Mouse (Mus musculus) midbrain, embryonic 15.5 days (tissue): Measurements from ENCODE around the gene Gm20388. TPM values are rescaled to one million over a fixed set of nuclear protein-coding genes. Genes with fewer than 3 reads are reported as not detected.
A peak's percentile ranks its signal among the peaks of the same experiment; 100 is the strongest.
"Not testable (repeated sequence)": the region's sequence is repeated elsewhere in the genome, so short reads cannot be mapped to it uniquely, and the experiment has no call there.

Experiments
- ATAC-seq: fragments of 200-750 bp; cut with Nextera tagmentation; replicated peaks from 2 replicates; pipeline ENCODE4 v1.8.0; 2017; ENCODE audit warnings: moderate TSS enrichment
- H3K27ac ChIP-seq: fragments of 300-500 bp; sonication (generic); 2 replicates; pipeline ENCODE4 v1.5.1; 2015; ENCODE audit warnings: mild to moderate bottlenecking, inconsistent platforms
- H3K27me3 ChIP-seq: fragments of 300-500 bp; sonication (generic); replicated peaks from 2 replicates; pipeline ENCODE4 v1.6.1; 2015; ENCODE audit warnings: inconsistent platforms
- H3K36me3 ChIP-seq: fragments of 300-500 bp; sonication (generic); replicated peaks from 2 replicates; pipeline ENCODE4 v1.6.1; 2015; ENCODE audit warnings: inconsistent platforms
- H3K4me1 ChIP-seq: fragments of 300-500 bp; sonication (generic); 2 replicates; pipeline ENCODE4 v1.6.1; 2015; ENCODE audit warnings: inconsistent platforms
- H3K4me2 ChIP-seq: fragments of 300-500 bp; sonication (generic); 2 replicates; pipeline ENCODE4 v1.6.1; 2015; ENCODE audit warnings: inconsistent platforms, mild to moderate bottlenecking, moderate library complexity
- H3K4me3 ChIP-seq: fragments of 300-500 bp; sonication (generic); 2 replicates; pipeline ENCODE4 v1.5.1; 2015; ENCODE audit warnings: mild to moderate bottlenecking, inconsistent platforms
- H3K9ac ChIP-seq: fragments of 300-500 bp; sonication (generic); 2 replicates; pipeline ENCODE4 v1.6.1; 2015; ENCODE audit warnings: mild to moderate bottlenecking, inconsistent platforms
- H3K9me3 ChIP-seq: fragments of 300-500 bp; sonication (generic); 2 replicates; pipeline ENCODE4 v1.6.1; 2016; ENCODE audit warnings: inconsistent platforms
- WGBS: fragments of 180-500 bp; shearing (Covaris S2); methylation state at CpG from one replicate; pipeline ENCODE4 v1.1.7; 2015; ENCODE audit warnings: mixed read lengths; 5-methylcytosine and 5-hydroxymethylcytosine counted together
- polyA plus RNA-seq: library from polyadenylated mRNA; unstranded; fragments of >200 nt; fragmentation: Nextera tagmentation; extraction: Ambion mirVana; gene quantifications from 2 replicates; pipeline ENCODE4 v1.2.1, GENCODE M21; 2015

Gm20388 gene
- polyA plus RNA-seq, 1 experiment from 2014 or later: 5.6 TPM

- H3K27me3 ChIP-seq, H3K27ac ChIP-seq: not testable (repeated sequence)
- WGBS: 86% methylated on average over 8 of the region's 8 CpGs
Observed at GRCm38 (mm10) chr8:123430936-123431335, 3520.3 kb downstream of the Gm20388 start.

GRCm38 (mm10) chr8:123431616-123432365, 3521.2 kb downstream of the Gm20388 start:
- 94% methylated on average over 25 of the region's 25 CpGs for WGBS
- Histone ChIP-seq H3K4me2 (no peak overlapping the region), H3K27me3 (no peaks in the 10 kb centered on the region), H3K27ac (no peak overlapping the region), H3K4me1 (no peaks in the 10 kb centered on the region), H3K9me3 (peaks cover 19% of the 10 kb centered on the region; the same call in 1 of the 2 replicates), H3K4me3 (no peak overlapping the region), H3K36me3 (no peaks in the 10 kb centered on the region), H3K9ac (no peak overlapping the region)
- ATAC-seq: no peak

More at GRCm38 (mm10) chr8:123430936-123431335, 3520.3 kb downstream of the Gm20388 start:
- not testable (repeated sequence) for H3K36me3 ChIP-seq, H3K4me3 ChIP-seq, H3K4me1 ChIP-seq, H3K4me2 ChIP-seq, H3K9ac ChIP-seq, ATAC-seq
- H3K9me3 ChIP-seq: peaks cover 19% of the 10 kb centered on the region; the same call in 1 of the 2 replicates

GRCm38 (mm10) chr8:123432381-123432780, 3521.7 kb downstream of the Gm20388 start:
- Histone ChIP-seq H3K27ac (no peak overlapping the region), H3K27me3 (no peaks in the 10 kb centered on the region), H3K4me2 (no peak overlapping the region), H3K4me3 (no peak overlapping the region), H3K36me3 (no peaks in the 10 kb centered on the region), H3K9ac (no peak overlapping the region), H3K4me1 (no peaks in the 10 kb centered on the region), H3K9me3 (peaks cover 19% of the 10 kb centered on the region; the same call in 1 of the 2 replicates)
- no peak for ATAC-seq
- WGBS: 96% methylated on average over 16 of the region's 16 CpGs

- H3K36me3 ChIP-seq, H3K27me3 ChIP-seq, ATAC-seq, H3K4me3 ChIP-seq, H3K4me2 ChIP-seq, H3K27ac ChIP-seq, H3K9ac ChIP-seq, H3K4me1 ChIP-seq: not testable (repeated sequence)
- 98% methylated on average over 47 of the region's 47 CpGs for WGBS
- peaks cover 13% of the 10 kb centered on the region; the same call in 1 of the 2 replicates for H3K9me3 ChIP-seq
Observed at GRCm38 (mm10) chr8:123433241-123433974, 3522.8 kb downstream of the Gm20388 start.

DNA sequence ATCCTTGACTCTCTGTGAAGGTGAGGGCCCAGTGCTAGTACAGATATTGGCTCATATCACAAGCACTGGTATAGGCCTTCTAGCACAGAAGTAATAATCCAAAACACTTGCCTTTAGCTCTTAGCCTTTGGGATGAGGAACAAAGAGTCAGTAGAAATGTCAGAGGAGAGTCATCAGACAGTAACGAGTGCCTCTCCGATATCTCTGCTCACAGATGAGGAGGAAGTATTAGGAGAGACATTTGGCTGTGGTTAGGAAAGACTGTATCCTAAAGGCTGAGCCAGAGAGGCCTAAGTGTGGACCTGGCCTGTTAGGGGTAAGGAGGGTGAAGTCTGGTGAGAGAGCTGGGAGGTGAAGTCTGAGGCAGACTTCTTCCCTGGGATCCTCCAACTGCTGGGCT, 3531.1 kb downstream of the Gm20388 start:
- no peak overlapping the region for H3K4me3 ChIP-seq
- no peak overlapping the region for H3K27ac ChIP-seq
- peaks cover 9% of the 10 kb centered on the region for H3K4me1 ChIP-seq
- no peak overlapping the region for H3K9ac ChIP-seq
- no peak overlapping the region for H3K4me2 ChIP-seq
- 96% methylated on average over 2 of the region's 2 CpGs for WGBS
- H3K9me3 ChIP-seq: no peaks in the 10 kb centered on the region
- H3K27me3 ChIP-seq: no peaks in the 10 kb centered on the region
- no peaks in the 10 kb centered on the region for H3K36me3 ChIP-seq
- ATAC-seq: no peak

DNA sequence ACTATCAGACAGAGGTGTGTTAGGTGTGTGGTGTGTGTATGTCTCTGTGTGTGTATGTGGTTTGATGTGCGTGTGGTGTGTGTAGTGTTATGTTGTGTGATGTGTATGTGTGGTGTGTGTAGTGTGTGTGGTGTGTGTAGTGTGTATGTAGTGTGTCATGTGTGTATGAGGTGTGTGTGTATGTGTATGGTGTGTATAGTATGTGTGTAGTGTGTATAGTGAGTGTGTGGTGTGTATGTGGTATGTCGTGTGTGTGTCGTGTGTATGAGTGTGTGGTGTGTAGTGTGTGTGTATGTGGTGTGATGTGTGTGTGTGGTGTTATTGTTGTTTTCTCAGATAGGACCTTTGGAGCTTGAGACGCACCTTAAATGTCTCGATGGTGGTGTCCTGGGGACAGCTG, 3531.7 kb downstream of the Gm20388 start:
- H3K36me3 ChIP-seq: no peaks in the 10 kb centered on the region
- no peaks in the 10 kb centered on the region for H3K27me3 ChIP-seq
- H3K9ac ChIP-seq: no peak overlapping the region; the same call in 1 of the 2 replicates
- H3K9me3 ChIP-seq: no peaks in the 10 kb centered on the region
- peak overlapping the region; percentile 88; the same call in 1 of the 2 replicates for H3K27ac ChIP-seq
- peak overlapping the region; percentile 80; the same call in 1 of the 2 replicates for H3K4me2 ChIP-seq
- peaks cover 9% of the 10 kb centered on the region for H3K4me1 ChIP-seq
- ATAC-seq: peak; percentile 46
- H3K4me3 ChIP-seq: 0 out of 2 replicates have a peak overlapping the region, but pooled peaks have one; percentile 61
- WGBS: 83% methylated on average over 5 of the region's 5 CpGs

- peak overlapping the region; percentile 61 for H3K4me3 ChIP-seq
- peak overlapping the region; percentile 88 for H3K27ac ChIP-seq
- no peaks in the 10 kb centered on the region for H3K9me3 ChIP-seq
- under 1% methylated on average over 41 of the region's 41 CpGs for WGBS
- peaks cover 9% of the 10 kb centered on the region for H3K4me1 ChIP-seq
- peak overlapping the region; percentile 80 for H3K4me2 ChIP-seq
- H3K9ac ChIP-seq: peak overlapping the region; percentile 73
- H3K36me3 ChIP-seq: no peaks in the 10 kb centered on the region
- ATAC-seq: peak; percentile 96
- H3K27me3 ChIP-seq: no peaks in the 10 kb centered on the region
Observed at GRCm38 (mm10) chr8:123442871-123443575, 3532.4 kb downstream of the Gm20388 start.

GRCm38 (mm10) chr8:123443576-123443921, 3532.9 kb downstream of the Gm20388 start:
- Histone ChIP-seq H3K4me3 (peak overlapping the region; percentile 61), H3K4me1 (peaks cover 9% of the 10 kb centered on the region), H3K27ac (peak overlapping the region; percentile 88), H3K27me3 (no peaks in the 10 kb centered on the region), H3K9me3 (no peaks in the 10 kb centered on the region), H3K9ac (peak overlapping the region; percentile 73), H3K36me3 (no peaks in the 10 kb centered on the region), H3K4me2 (peak overlapping the region; percentile 80)
- WGBS: 18% methylated on average over 4 of the region's 4 CpGs
- ATAC-seq: peak; percentile 28; the same call in 1 of the 2 replicates

GRCm38 (mm10) chr8:123444131-123444530, 3533.5 kb downstream of the Gm20388 start:
- Histone ChIP-seq H3K4me2 (peak overlapping the region; percentile 80), H3K27ac (no peak overlapping the region), H3K9me3 (no peaks in the 10 kb centered on the region), H3K36me3 (no peaks in the 10 kb centered on the region), H3K4me3 (peak overlapping the region; percentile 61; the same call in 1 of the 2 replicates), H3K9ac (no peak overlapping the region), H3K4me1 (peaks cover 9% of the 10 kb centered on the region), H3K27me3 (no peaks in the 10 kb centered on the region)
- WGBS: 90% methylated on average over 6 of the region's 6 CpGs
- no peak for ATAC-seq

GRCm38 (mm10) chr8:123445981-123446380, 3535.3 kb downstream of the Gm20388 start:
- no peak overlapping the region for H3K9ac ChIP-seq
- 84% methylated on average over 10 of the region's 10 CpGs for WGBS

DNA sequence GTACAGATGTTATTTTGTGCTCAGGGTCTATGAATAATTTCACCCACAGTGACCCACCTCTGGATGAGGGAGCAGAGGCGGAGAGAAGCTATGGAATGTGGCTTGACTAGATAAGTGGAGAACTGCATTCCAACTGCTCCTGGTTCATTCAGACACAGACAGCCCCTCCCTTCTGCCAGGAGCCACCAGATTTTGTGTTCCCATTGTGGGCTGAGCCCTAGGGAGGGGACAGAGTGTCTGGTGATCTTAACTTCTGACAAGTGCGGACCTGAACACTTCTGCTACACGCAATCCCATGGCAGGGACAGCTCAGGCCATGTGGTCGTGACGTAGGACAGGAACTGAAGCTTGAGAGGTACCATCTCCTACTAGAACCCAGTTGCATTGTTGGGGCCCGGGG, 3536.2 kb downstream of the Gm20388 start:
- Histone ChIP-seq H3K4me2 (no peak overlapping the region), H3K27me3 (no peaks in the 10 kb centered on the region), H3K36me3 (peaks cover 2% of the 10 kb centered on the region; the same call in 1 of the 2 replicates), H3K4me1 (peaks cover 9% of the 10 kb centered on the region), H3K9me3 (no peaks in the 10 kb centered on the region), H3K27ac (no peak overlapping the region), H3K4me3 (no peak overlapping the region), H3K9ac (no peak overlapping the region)
- no peak for ATAC-seq
- 90% methylated on average over 6 of the region's 6 CpGs for WGBS

More at GRCm38 (mm10) chr8:123445981-123446380, 3535.3 kb downstream of the Gm20388 start:
- Histone ChIP-seq H3K27ac (no peak overlapping the region), H3K4me2 (no peak overlapping the region), H3K9me3 (no peaks in the 10 kb centered on the region), H3K36me3 (no peaks in the 10 kb centered on the region), H3K27me3 (no peaks in the 10 kb centered on the region), H3K4me3 (no peak overlapping the region), H3K4me1 (peaks cover 9% of the 10 kb centered on the region)
- ATAC-seq: no peak

- Histone ChIP-seq H3K27ac (no peak overlapping the region), H3K4me2 (no peak overlapping the region), H3K4me3 (no peak overlapping the region), H3K9ac (no peak overlapping the region), H3K9me3 (no peaks in the 10 kb centered on the region), H3K4me1 (no peaks in the 10 kb centered on the region), H3K36me3 (peaks cover 28% of the 10 kb centered on the region), H3K27me3 (no peaks in the 10 kb centered on the region)
- WGBS: 91% methylated on average over 5 of the region's 5 CpGs
- ATAC-seq: no peak
Observed at GRCm38 (mm10) chr8:123450783-123451182, 3540.1 kb downstream of the Gm20388 start.
